Mouse (Mus musculus) forebrain, embryonic 13.5 days (tissue): ENCODE results near the gene B230118H07Rik. TPM values are rescaled to one million over a fixed set of nuclear protein-coding genes. Genes with fewer than 3 reads are reported as not detected.
A peak's percentile ranks its signal among the peaks of the same experiment; 100 is the strongest.

ENCODE experiments used
- ATAC-seq: fragments of 200-750 bp; cut with Nextera tagmentation; 2 replicates; pipeline ENCODE4 v1.8.0; 2017
- H3K27ac ChIP-seq: fragments of 300-500 bp; sonication (generic); 2 replicates; pipeline ENCODE4 v1.5.1; 2015; ENCODE audit warnings: inconsistent platforms, mild to moderate bottlenecking, moderate library complexity
- H3K27me3 ChIP-seq: fragments of 300-500 bp; sonication (generic); 2 replicates; pipeline ENCODE4 v1.6.1; 2015; ENCODE audit warnings: mild to moderate bottlenecking, inconsistent platforms
- H3K36me3 ChIP-seq: fragments of 300-500 bp; sonication (generic); 2 replicates; pipeline ENCODE4 v1.6.1; 2015; ENCODE audit warnings: mild to moderate bottlenecking, inconsistent platforms; ENCODE audit not compliant: poor library complexity, severe bottlenecking
- H3K4me1 ChIP-seq: fragments of 300-500 bp; sonication (generic); 2 replicates; pipeline ENCODE4 v1.6.1; 2015; ENCODE audit warnings: inconsistent platforms
- H3K4me2 ChIP-seq: fragments of 300-500 bp; sonication (generic); 2 replicates; pipeline ENCODE4 v1.6.1; 2015; ENCODE audit warnings: inconsistent platforms, mild to moderate bottlenecking, moderate library complexity
- H3K4me3 ChIP-seq: fragments of 300-500 bp; sonication (generic); 2 replicates; pipeline ENCODE4 v1.5.1; 2015; ENCODE audit warnings: mild to moderate bottlenecking, inconsistent platforms
- H3K9ac ChIP-seq: fragments of 300-500 bp; sonication (generic); 2 replicates; pipeline ENCODE4 v1.6.1; 2015; ENCODE audit warnings: mild to moderate bottlenecking, inconsistent platforms
- H3K9me3 ChIP-seq: fragments of 300-500 bp; sonication (generic); replicated peaks from 2 replicates; pipeline ENCODE4 v1.6.1; 2016; ENCODE audit warnings: inconsistent platforms
- WGBS: fragments of 180-500 bp; shearing (Covaris S2); methylation state at CpG from one replicate; pipeline ENCODE4 v1.1.7; 2015; 5-methylcytosine and 5-hydroxymethylcytosine counted together
- polyA plus RNA-seq: library from polyadenylated mRNA; unstranded; fragments of >200 nt; fragmentation: Nextera tagmentation; extraction: Ambion mirVana; gene quantifications from 2 replicates; pipeline ENCODE4 v1.2.1, GENCODE M21; 2015

B230118H07Rik gene
- 53.6 and 59.0 TPM in 2 replicates for polyA plus RNA-seq

GRCm38 (mm10) chr2:101649114-101649671, at the start of gene B230118H07Rik, which contains the start of gene Rag1:
Gene B230118H07Rik (minus strand): TSS chr2:101649532.
Gene Rag1 (minus strand): TSS chr2:101649501.
- H3K4me3 ChIP-seq, result no peak within 1 kb of the TSS
- no peak within 1 kb of the TSS for H3K4me2 ChIP-seq
- WGBS, result 50% methylated on average over 8 of the region's 8 CpGs
- H3K36me3 ChIP-seq, result no peaks in the 10 kb centered on the region
- peaks cover 4% of the 10 kb centered on the region for H3K27me3 ChIP-seq
- H3K9me3 ChIP-seq, result no peaks in the 10 kb centered on the region
- no peak within 1 kb of the TSS for H3K9ac ChIP-seq
- ATAC-seq, result 0 out of 2 replicates have a peak, but pooled peaks have one; percentile 22
- H3K4me1 ChIP-seq, result peaks cover 9% of the 10 kb centered on the region
- no peak within 1 kb of the TSS for H3K27ac ChIP-seq

GRCm38 (mm10) chr2:101695584-101695983, 46.3 kb upstream of the B230118H07Rik start:
- 92% methylated on average over 7 of the region's 7 CpGs for WGBS
- Histone ChIP-seq H3K27me3 (no peaks in the 10 kb centered on the region), H3K36me3 (peaks cover 74% of the 10 kb centered on the region), H3K9ac (no peak overlapping the region), H3K4me1 (no peaks in the 10 kb centered on the region), H3K27ac (no peak overlapping the region), H3K9me3 (no peaks in the 10 kb centered on the region), H3K4me2 (no peak overlapping the region), H3K4me3 (no peak overlapping the region)
- no peak for ATAC-seq

- WGBS, result 63% methylated on average over 5 of the region's 5 CpGs
- H3K4me3 ChIP-seq, result no peak overlapping the region
- ATAC-seq, result 0 out of 2 replicates have a peak, but pooled peaks have one; percentile 46
Measured at GRCm38 (mm10) chr2:101693577-101694215, 44.4 kb upstream of the B230118H07Rik start.

GRCm38 (mm10) chr2:101693043-101693442, 43.7 kb upstream of the B230118H07Rik start:
- Histone ChIP-seq H3K27me3 (no peaks in the 10 kb centered on the region), H3K4me2 (no peak overlapping the region), H3K4me1 (no peaks in the 10 kb centered on the region), H3K4me3 (no peak overlapping the region), H3K9ac (no peak overlapping the region), H3K27ac (no peak overlapping the region), H3K9me3 (no peaks in the 10 kb centered on the region), H3K36me3 (peaks cover 72% of the 10 kb centered on the region)
- ATAC-seq, result 0 out of 2 replicates have a peak, but pooled peaks have one; percentile 36
- WGBS, result 61% methylated on average over 4 of the region's 4 CpGs

More at GRCm38 (mm10) chr2:101693577-101694215, 44.4 kb upstream of the B230118H07Rik start:
- Histone ChIP-seq H3K27me3 (no peaks in the 10 kb centered on the region), H3K9ac (no peak overlapping the region), H3K4me2 (no peak overlapping the region), H3K36me3 (peaks cover 75% of the 10 kb centered on the region), H3K4me1 (no peaks in the 10 kb centered on the region), H3K9me3 (no peaks in the 10 kb centered on the region), H3K27ac (no peak overlapping the region)

GRCm38 (mm10) chr2:101690252-101690827, 41.0 kb upstream of the B230118H07Rik start:
- WGBS, result 90% methylated on average over 9 of the region's 9 CpGs
- Histone ChIP-seq H3K4me3 (no peak overlapping the region), H3K9me3 (no peaks in the 10 kb centered on the region), H3K4me1 (no peaks in the 10 kb centered on the region), H3K4me2 (no peak overlapping the region), H3K27ac (no peak overlapping the region), H3K27me3 (no peaks in the 10 kb centered on the region), H3K9ac (no peak overlapping the region), H3K36me3 (peaks cover 74% of the 10 kb centered on the region)
- peak; percentile 48; the same call in 1 of the 2 replicates for ATAC-seq

- ATAC-seq, result no peak
- Histone ChIP-seq H3K4me3 (no peak overlapping the region), H3K9me3 (no peaks in the 10 kb centered on the region), H3K27me3 (no peaks in the 10 kb centered on the region), H3K9ac (no peak overlapping the region), H3K4me2 (no peak overlapping the region), H3K36me3 (peaks cover 74% of the 10 kb centered on the region), H3K4me1 (no peaks in the 10 kb centered on the region), H3K27ac (no peak overlapping the region)
- WGBS, result 91% methylated on average over 5 of the region's 5 CpGs
Measured at GRCm38 (mm10) chr2:101688011-101688410, 38.7 kb upstream of the B230118H07Rik start.

- Histone ChIP-seq H3K9me3 (no peaks in the 10 kb centered on the region), H3K4me2 (no peak overlapping the region), H3K4me3 (no peak overlapping the region), H3K27ac (no peak overlapping the region), H3K9ac (no peak overlapping the region), H3K27me3 (no peaks in the 10 kb centered on the region), H3K4me1 (peaks cover 13% of the 10 kb centered on the region), H3K36me3 (peaks cover 52% of the 10 kb centered on the region)
- no peak for ATAC-seq
- WGBS, result 91% methylated on average over 12 of the region's 12 CpGs
Measured at GRCm38 (mm10) chr2:101684421-101684820, 35.1 kb upstream of the B230118H07Rik start.

GRCm38 (mm10) chr2:101679164-101679784, 29.9 kb upstream of the B230118H07Rik start:
- H3K36me3 ChIP-seq, result peaks cover 7% of the 10 kb centered on the region; the same call in 1 of the 2 replicates
- H3K4me2 ChIP-seq, result peak overlapping the region; percentile 78
- H3K4me1 ChIP-seq, result peaks cover 21% of the 10 kb centered on the region
- no peak overlapping the region for H3K27ac ChIP-seq
- ATAC-seq, result no peak
- H3K9ac ChIP-seq, result peak overlapping the region; percentile 95
- no peaks in the 10 kb centered on the region for H3K9me3 ChIP-seq
- WGBS, result under 1% methylated on average over 15 of the region's 15 CpGs
- H3K27me3 ChIP-seq, result no peaks in the 10 kb centered on the region
- peak overlapping the region; percentile 94 for H3K4me3 ChIP-seq

GRCm38 (mm10) chr2:101678236-101679021, 29.1 kb upstream of the B230118H07Rik start, which contains the start of gene Traf6:
Gene Traf6 (plus strand): TSS chr2:101678429.
- Histone ChIP-seq H3K27me3 (no peaks in the 10 kb centered on the region), H3K27ac (peak within 1 kb of the TSS; percentile 71; the same call in 1 of the 2 replicates), H3K9me3 (no peaks in the 10 kb centered on the region), H3K4me3 (peak within 1 kb of the TSS; percentile 94), H3K36me3 (0 out of 2 replicates have a peak, but pooled peaks cover 7% of the 10 kb centered on the region), H3K4me2 (peak within 1 kb of the TSS; percentile 78), H3K9ac (peak within 1 kb of the TSS; percentile 95), H3K4me1 (peaks cover 21% of the 10 kb centered on the region)
- WGBS, result under 1% methylated on average over 55 of the region's 68 CpGs
- ATAC-seq, result peak; percentile 95

GRCm38 (mm10) chr2:101673547-101673946, 24.2 kb upstream of the B230118H07Rik start:
- ATAC-seq, result no peak
- H3K27me3 ChIP-seq, result no peaks in the 10 kb centered on the region
- no peaks in the 10 kb centered on the region for H3K9me3 ChIP-seq
- H3K9ac ChIP-seq, result no peak overlapping the region
- 79% methylated on average over 3 of the region's 3 CpGs for WGBS
- no peak overlapping the region for H3K4me2 ChIP-seq
- 0 out of 2 replicates have a peak, but pooled peaks cover 3% of the 10 kb centered on the region for H3K4me1 ChIP-seq
- no peaks in the 10 kb centered on the region for H3K36me3 ChIP-seq
- H3K4me3 ChIP-seq, result no peak overlapping the region
- H3K27ac ChIP-seq, result no peak overlapping the region

GRCm38 (mm10) chr2:101668751-101669150, 19.4 kb upstream of the B230118H07Rik start:
- no peaks in the 10 kb centered on the region for H3K36me3 ChIP-seq
- ATAC-seq, result no peak

More at GRCm38 (mm10) chr2:101668751-101669150, 19.4 kb upstream of the B230118H07Rik start:
- WGBS, result 93% methylated on average over 3 of the region's 3 CpGs
- Histone ChIP-seq H3K9ac (no peak overlapping the region), H3K4me3 (no peak overlapping the region), H3K27ac (no peak overlapping the region), H3K4me1 (peaks cover 5% of the 10 kb centered on the region), H3K9me3 (no peaks in the 10 kb centered on the region), H3K4me2 (no peak overlapping the region), H3K27me3 (no peaks in the 10 kb centered on the region)
